Mouse (Mus musculus) heart, embryonic 16.5 days (tissue): ENCODE measurements at regions not wholly inside any gene's neighbourhood (a gene's known extent, or its start where the extent isn't known, plus 50 kb on each side); places are given as distances from the start of the nearest gene placed in this dataset.

Experiments used
- ATAC-seq: fragments of 200-750 bp; cut with Nextera tagmentation; replicated peaks from 2 replicates; pipeline ENCODE4 v1.8.0; 2017; ENCODE audit warnings: moderate number of reproducible peaks; ENCODE audit not compliant: insufficient read depth, low FRiP score; ENCODE audit errors: extremely low read depth
- H3K27ac ChIP-seq: fragments of 300-500 bp; sonication (generic); 2 replicates; pipeline ENCODE4 v1.5.1; 2014; ENCODE audit warnings: mild to moderate bottlenecking, low read length, control low read depth, moderate library complexity
- H3K27me3 ChIP-seq: fragments of 300-500 bp; sonication (generic); 2 replicates; pipeline ENCODE4 v1.6.1; 2014; ENCODE audit warnings: low read length, mixed read lengths; ENCODE audit not compliant: control insufficient read depth, insufficient read depth
- H3K36me3 ChIP-seq: fragments of 300-500 bp; sonication (generic); 2 replicates; pipeline ENCODE4 v1.6.1; 2014; ENCODE audit not compliant: control insufficient read depth, insufficient read depth
- H3K4me1 ChIP-seq: fragments of 300-500 bp; sonication (generic); 2 replicates; pipeline ENCODE4 v1.6.1; 2014; ENCODE audit warnings: low read length, mixed read lengths; ENCODE audit not compliant: control insufficient read depth, insufficient read depth
- H3K4me2 ChIP-seq: fragments of 300-500 bp; sonication (generic); 2 replicates; pipeline ENCODE4 v1.6.1; 2014; ENCODE audit warnings: low read depth, mild to moderate bottlenecking, control low read depth, low read length
- H3K4me3 ChIP-seq: fragments of 300-500 bp; sonication (generic); 2 replicates; pipeline ENCODE4 v1.5.1; 2014; ENCODE audit warnings: mild to moderate bottlenecking, control low read depth, low read length
- H3K9ac ChIP-seq: fragments of 300-500 bp; sonication (generic); 2 replicates; pipeline ENCODE4 v1.6.1; 2014; ENCODE audit warnings: low read length, control low read depth
- H3K9me3 ChIP-seq: fragments of 300-500 bp; sonication (generic); replicated peaks from 2 replicates; pipeline ENCODE4 v1.6.1; 2016; ENCODE audit warnings: low read length; ENCODE audit not compliant: control insufficient read depth
- WGBS: fragments of 180-500 bp; shearing (Covaris S2); extraction: QIAGEN DNeasy Blood & Tissue Kit; methylation state at CpG from one replicate; pipeline ENCODE4 v1.1.7; 2014; 5-methylcytosine and 5-hydroxymethylcytosine counted together

DNA sequence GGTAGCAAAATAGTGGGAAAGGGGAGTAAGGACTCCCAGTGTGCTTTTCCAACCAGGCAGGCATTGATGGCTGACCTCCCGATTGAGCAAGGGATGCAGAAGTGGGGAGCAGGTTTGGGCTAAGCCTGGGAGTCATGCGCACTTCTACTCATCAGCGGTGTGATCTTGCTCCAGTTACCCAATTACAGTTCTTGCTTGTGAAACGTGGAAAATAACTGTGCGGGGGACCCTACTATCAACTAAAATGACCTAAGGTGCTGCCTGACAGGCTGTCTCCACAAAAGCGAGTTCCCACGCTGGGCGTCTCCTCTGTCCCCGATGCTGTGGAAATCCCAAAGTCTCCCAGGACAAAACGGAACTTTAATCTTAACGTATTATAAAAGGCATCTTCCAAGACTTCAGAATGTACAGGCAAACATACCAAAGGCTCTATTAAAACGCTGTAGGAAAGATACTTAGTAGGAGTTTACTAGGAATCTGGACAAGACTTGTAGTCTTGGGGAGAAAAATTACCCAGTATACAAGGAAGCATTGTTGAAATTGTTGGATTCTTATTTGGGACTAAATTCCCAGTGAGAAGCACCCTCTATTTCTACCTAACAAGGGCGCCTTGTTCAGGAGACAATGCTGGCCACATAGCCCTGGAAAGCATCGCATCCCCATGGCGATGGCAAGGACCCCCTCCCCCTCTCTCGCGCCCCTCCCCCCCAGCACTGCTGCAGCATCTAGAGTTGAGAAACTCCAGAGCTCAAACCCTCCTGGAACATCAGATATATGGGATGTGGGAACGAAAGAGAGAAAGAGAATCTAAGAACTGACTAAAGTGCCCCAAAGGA is 65.6 kb upstream of the Cep78 start:
- no peak for ATAC-seq
- peaks cover 2% of the 10 kb centered on the region; the same call in 1 of the 2 replicates for H3K4me1 ChIP-seq

DNA sequence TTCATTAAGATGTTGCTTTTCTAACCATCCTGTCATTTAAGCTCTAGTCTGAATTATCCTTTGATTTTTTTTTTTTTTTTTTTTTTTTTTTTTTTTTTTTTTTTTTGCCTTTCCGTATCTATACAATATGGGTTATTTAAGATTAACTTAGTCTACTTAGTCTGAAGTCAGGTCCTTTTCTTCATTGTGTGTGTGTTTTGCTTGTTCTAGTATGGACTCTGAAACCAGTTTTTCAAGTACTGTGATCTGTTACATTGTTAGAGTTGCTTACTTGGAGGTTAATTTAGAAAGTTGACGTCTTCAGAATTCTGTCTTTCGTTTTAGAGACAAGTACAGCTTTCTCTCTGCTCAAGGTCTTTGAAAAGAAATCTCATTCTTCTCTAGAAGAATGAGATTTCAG is 64.9 kb upstream of the Cep78 start:
- H3K4me2 ChIP-seq: peak overlapping the region; percentile 63
- ATAC-seq: no peak
- H3K9ac ChIP-seq: no peak overlapping the region
- 52% methylated on average over 3 of the region's 3 CpGs for WGBS
- H3K27me3 ChIP-seq: no peaks in the 10 kb centered on the region
- H3K4me1 ChIP-seq: peaks cover 2% of the 10 kb centered on the region; the same call in 1 of the 2 replicates
- peak overlapping the region; percentile 42 for H3K4me3 ChIP-seq
- no peak overlapping the region for H3K27ac ChIP-seq
- no peaks in the 10 kb centered on the region for H3K9me3 ChIP-seq
- H3K36me3 ChIP-seq: no peaks in the 10 kb centered on the region

More for the DNA sequence above, 65.6 kb upstream of the Cep78 start:
- 18% methylated on average over 18 of the region's 18 CpGs for WGBS
- Histone ChIP-seq H3K4me3 (peak overlapping the region; percentile 42), H3K27ac (no peak overlapping the region), H3K9me3 (no peaks in the 10 kb centered on the region), H3K36me3 (no peaks in the 10 kb centered on the region), H3K27me3 (no peaks in the 10 kb centered on the region), H3K4me2 (peak overlapping the region; percentile 63), H3K9ac (0 out of 2 replicates have a peak overlapping the region, but pooled peaks have one; percentile 10)

GRCm38 (mm10) chr19:16046977-16047376 is 62.2 kb upstream of the Cep78 start:
- Histone ChIP-seq H3K4me1 (peaks cover 2% of the 10 kb centered on the region; the same call in 1 of the 2 replicates), H3K36me3 (no peaks in the 10 kb centered on the region), H3K9ac (no peak overlapping the region), H3K4me3 (no peak overlapping the region), H3K4me2 (no peak overlapping the region), H3K27ac (no peak overlapping the region), H3K27me3 (no peaks in the 10 kb centered on the region), H3K9me3 (no peaks in the 10 kb centered on the region)
- WGBS: 59% methylated on average over 7 of the region's 7 CpGs
- ATAC-seq: no peak

DNA sequence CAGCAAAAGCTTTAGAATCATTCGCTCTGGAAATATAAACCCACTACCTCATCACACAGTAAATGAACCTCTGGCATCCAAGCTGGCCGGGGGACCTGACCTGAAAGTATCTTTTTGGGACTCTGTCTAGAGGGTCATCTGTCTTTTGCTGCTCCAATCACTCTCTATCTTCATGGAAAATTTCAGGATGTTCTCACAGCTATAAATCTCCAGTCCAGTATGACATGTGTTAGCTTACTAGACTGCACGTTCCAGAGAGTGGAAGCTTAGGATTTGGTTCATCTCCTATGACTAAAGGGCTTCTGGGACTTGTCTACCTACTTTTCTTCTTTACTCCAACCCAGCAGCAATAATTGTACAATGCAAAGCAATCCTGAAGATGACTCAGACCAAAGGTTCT is 60.5 kb upstream of the Cep78 start:
- whole genome bisulfite sequencing: 65% methylated on average over 3 of the region's 3 CpGs
- no peaks in the 10 kb centered on the region for H3K9me3 ChIP-seq
- no peak overlapping the region for H3K27ac ChIP-seq
- H3K27me3 ChIP-seq: no peaks in the 10 kb centered on the region
- no peak overlapping the region for H3K9ac ChIP-seq
- no peaks in the 10 kb centered on the region for H3K36me3 ChIP-seq
- no peak overlapping the region for H3K4me2 ChIP-seq
- no peak overlapping the region for H3K4me3 ChIP-seq
- H3K4me1 ChIP-seq: peaks cover 2% of the 10 kb centered on the region; the same call in 1 of the 2 replicates
- ATAC-seq: no peak

- Histone ChIP-seq H3K4me2 (no peak overlapping the region), H3K9ac (no peak overlapping the region), H3K9me3 (no peaks in the 10 kb centered on the region), H3K4me3 (no peak overlapping the region), H3K36me3 (no peaks in the 10 kb centered on the region), H3K27ac (no peak overlapping the region), H3K4me1 (no peaks in the 10 kb centered on the region), H3K27me3 (no peaks in the 10 kb centered on the region)
- WGBS: 75% methylated on average over 5 of the region's 5 CpGs
- ATAC-seq: no peak
Measured at GRCm38 (mm10) chr19:16044169-16044568, 59.4 kb upstream of the Cep78 start.

- Histone ChIP-seq H3K9me3 (no peaks in the 10 kb centered on the region), H3K9ac (no peak overlapping the region), H3K4me2 (no peak overlapping the region), H3K4me1 (no peaks in the 10 kb centered on the region), H3K36me3 (no peaks in the 10 kb centered on the region), H3K4me3 (no peak overlapping the region), H3K27ac (no peak overlapping the region), H3K27me3 (no peaks in the 10 kb centered on the region)
- ATAC-seq: no peak
- WGBS: 79% methylated on average over 7 of the region's 7 CpGs
Measured at GRCm38 (mm10) chr19:16043007-16043406, 58.2 kb upstream of the Cep78 start.

GRCm38 (mm10) chr19:16041891-16042290 is 57.1 kb upstream of the Cep78 start:
- 79% methylated on average over 5 of the region's 5 CpGs for WGBS
- Histone ChIP-seq H3K27me3 (no peaks in the 10 kb centered on the region), H3K4me3 (no peak overlapping the region), H3K9ac (no peak overlapping the region), H3K4me1 (no peaks in the 10 kb centered on the region), H3K4me2 (no peak overlapping the region), H3K9me3 (no peaks in the 10 kb centered on the region), H3K36me3 (no peaks in the 10 kb centered on the region), H3K27ac (no peak overlapping the region)
- ATAC-seq: no peak

DNA sequence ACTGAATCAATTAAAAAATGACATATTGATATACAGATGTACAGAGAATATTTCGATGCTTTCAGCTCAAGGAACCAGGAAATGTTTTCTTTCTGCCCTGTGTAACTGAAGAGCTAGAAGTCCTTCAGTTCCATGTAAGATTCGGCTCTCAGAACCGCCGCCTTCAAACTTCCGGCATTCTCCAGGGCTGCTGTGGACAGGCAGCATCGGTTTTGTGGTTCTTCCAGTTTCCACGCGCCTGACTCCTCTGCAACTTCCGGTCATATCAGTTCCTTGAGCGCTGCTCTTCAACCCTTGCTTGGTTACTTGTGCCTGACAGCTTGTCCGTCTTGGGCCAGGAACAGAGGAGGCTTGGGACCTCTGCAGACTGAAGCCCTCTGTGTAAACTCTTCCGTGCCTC is 53.0 kb upstream of the Cep78 start:
- no peak for ATAC-seq
- Histone ChIP-seq H3K9ac (no peak overlapping the region), H3K27me3 (no peaks in the 10 kb centered on the region), H3K36me3 (no peaks in the 10 kb centered on the region), H3K9me3 (no peaks in the 10 kb centered on the region), H3K4me3 (no peak overlapping the region), H3K4me1 (no peaks in the 10 kb centered on the region), H3K4me2 (no peak overlapping the region), H3K27ac (no peak overlapping the region)
- 70% methylated on average over 12 of the region's 12 CpGs for WGBS
